Mouse (Mus musculus) olfactory bulb, adult 2 months (tissue): ENCODE measurements around the gene Tagln2.

Experiments used
- CTCF ChIP-seq: fragments of 200-500 bp; IDR thresholded peaks from 2 replicates; pipeline ENCODE4 v1.5.1; 2012; ENCODE audit warnings: low read depth, mild to moderate bottlenecking, low read length, moderate library complexity; ENCODE audit not compliant: insufficient read depth
- POLR2A ChIP-seq: fragments of 200-500 bp; IDR thresholded peaks from 2 replicates; pipeline ENCODE4 v1.6.1; 2012; ENCODE audit warnings: mild to moderate bottlenecking, low read depth, low read length, moderate library complexity; ENCODE audit not compliant: insufficient read depth

GRCm38 (mm10) chr1:172493516-172493915, 6.3 kb upstream of the Tagln2 start:
- TF ChIP-seq POLR2A = no peak
- no peak for TF ChIP-seq CTCF
